Mouse (Mus musculus): Measurements from ENCODE around the gene Hecw2.
A peak's percentile ranks its signal among the peaks of the same experiment; 100 is the strongest.

The Hecw2 gene

DNA sequence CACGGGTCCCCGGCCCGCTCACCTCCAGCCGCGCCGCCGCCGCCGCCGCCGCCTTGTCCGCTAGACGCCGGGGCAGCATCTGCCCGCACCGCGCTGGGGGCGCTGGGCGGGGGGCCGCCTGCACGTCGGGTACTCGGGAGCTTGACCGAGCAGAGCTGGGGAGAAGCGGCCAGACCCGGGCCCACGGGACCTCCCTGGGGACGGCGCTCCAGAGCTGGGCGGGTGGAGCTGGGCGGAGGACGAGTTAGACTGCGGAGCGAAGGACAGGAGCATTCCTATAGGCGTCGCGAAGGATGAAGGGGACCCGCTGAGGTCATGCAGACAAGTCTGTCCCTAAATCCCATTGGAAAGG is at the start of gene Hecw2:
Hecw2 (minus strand) TSS at position 215 of the 352 bp plus-strand sequence.
- peak in 1 of 2 experiments; percentile 77 for DNase-seq

DNA sequence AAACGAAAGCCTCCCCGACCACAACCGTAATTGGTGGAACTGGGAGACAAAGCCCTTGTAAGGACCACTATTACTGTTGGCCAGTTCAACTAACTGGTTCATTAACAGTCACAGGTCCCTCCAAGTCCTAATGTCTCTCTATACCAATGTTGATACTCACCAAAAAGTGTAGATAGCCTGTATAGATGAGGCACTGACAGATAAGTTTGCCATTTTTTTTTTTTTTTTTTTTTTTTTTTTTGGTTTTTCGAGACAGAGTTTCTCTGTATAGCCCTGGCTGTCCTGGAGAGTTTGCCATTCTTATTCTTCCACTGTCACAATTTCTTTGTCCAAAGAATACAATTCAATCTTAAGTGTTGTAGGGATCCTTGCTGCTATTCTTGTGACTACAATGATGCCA is 47.8 kb upstream of the Hecw2 start:
- no peak for DNase-seq

DNA sequence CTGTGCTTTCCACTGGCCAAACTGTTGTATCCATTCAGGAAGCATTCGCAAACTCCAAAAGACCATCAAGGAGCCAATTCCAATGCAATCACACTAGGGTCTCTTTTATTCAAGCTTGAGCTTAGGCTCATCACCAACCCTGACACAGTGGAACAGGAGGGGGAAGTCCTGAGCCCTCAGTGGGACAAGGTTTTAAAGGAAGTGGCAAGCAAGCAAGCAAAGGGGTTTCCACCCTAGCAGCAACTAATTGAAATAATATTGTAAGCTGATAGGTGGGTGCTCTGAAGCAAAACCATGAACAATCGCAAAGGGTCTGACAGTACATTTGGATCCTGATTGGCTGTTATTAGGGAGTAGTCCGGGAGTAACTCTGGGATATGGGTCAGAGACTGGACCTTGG is 25.3 kb upstream of the Hecw2 start:
- no peak for DNase-seq

DNA sequence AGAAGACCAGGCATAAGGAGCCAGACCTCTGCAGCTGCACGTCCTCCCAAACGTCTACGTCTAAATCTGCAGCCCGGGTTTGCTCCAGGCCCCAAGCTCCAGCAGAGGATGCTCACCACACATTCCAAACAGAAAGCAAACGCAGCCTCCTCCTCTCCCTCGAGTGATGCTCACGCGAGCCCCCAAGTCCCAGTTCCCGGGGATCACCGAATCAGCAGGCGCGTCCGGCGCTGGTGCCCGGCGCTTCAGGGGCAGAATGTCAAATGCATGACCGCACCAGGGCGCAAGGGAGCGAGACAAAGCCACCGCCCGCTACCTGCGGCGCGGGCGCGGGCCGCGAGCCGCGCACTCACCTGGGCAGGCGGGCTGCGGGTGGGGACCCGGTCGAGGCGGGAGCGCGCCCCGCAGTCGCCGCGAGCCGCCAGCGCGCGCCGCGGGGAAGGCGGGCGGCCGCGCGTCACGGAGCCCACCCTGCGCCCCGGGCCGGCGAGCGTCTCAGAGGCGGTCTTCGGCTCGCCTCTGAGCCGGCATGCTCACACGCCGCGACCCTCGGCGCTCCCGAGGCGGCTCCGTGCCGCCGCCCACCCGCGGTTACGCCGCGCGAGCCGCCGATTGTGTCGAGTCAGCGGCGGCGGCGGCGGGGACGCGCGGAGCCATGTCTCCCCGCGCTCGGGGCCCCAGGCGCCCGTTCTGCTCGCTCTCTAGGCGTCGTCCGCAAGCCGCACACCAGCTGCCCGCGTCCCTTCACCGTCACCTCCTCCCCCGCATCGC is 600 bp downstream of the Hecw2 start:
- DNase-seq = peak; percentile 80 to 86

DNA sequence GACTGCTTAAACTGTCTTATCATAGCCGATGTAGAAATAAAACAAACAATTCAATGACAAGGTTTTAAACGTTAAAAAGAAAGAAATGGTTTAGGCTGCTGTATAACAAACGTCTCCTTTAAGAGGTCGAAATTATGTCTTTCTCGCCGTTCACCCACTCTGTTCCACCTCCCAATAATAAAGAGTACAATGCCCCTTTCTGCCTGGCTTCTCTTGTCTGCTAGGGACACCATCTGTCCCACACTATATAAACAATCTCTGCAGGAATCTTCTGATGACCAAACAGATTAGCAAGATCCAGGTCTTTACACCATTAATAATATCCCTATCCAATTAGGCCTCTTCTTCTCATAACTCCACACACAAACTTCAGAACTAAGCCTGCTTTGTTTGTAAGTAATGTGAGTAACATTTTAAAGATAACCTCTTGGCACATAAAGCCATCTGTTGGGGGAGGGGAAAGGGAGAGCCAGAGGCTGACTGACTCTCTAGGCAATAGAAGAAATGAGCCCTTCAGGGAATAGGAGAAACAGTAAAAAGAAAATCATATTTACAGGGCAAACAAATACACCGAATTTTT is 1.7 kb downstream of the Hecw2 start:
- DNase-seq = peak; percentile 19 to 34

DNA sequence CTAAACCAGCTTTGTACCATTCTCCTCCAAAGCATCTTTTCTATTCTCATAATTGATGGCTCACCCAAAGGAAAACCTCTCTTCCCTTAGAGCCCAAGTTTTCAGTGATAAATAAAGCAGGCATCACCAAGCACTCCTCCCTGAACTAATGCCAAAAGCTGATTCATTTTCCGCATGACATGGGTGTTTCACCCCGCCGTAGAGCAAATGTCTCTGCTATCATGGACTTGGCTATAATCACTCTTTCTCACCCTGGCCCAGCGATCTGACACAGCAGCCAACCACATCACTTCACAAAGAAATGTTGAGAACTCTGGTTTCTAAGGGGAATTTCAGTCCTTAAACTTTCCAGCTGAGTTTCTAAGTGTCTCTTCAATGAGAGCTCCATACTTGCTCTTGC is 7.4 kb downstream of the Hecw2 start:
- DNase-seq = peak in 1 of 2 experiments; percentile 28

DNA sequence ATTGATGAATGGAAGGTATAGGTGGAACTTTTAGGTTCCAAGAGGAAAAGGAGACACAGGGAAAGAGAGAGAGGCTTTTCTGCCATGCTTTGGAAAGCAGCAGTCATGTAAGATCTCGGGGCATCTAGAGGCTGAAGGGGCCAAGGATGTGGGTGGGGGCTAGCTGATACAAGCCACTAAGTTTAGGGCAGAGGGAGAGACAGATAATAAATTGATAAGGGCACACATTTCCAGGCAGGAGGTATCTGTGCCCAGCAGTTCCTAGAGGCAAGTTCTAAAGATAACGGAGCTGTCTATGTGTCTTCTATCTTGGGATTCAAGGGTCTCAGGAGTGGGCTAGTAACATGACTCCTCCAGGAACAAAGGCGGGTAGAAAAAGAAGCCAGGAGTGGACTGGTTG is 8.6 kb downstream of the Hecw2 start:
- no peak for DNase-seq

DNA sequence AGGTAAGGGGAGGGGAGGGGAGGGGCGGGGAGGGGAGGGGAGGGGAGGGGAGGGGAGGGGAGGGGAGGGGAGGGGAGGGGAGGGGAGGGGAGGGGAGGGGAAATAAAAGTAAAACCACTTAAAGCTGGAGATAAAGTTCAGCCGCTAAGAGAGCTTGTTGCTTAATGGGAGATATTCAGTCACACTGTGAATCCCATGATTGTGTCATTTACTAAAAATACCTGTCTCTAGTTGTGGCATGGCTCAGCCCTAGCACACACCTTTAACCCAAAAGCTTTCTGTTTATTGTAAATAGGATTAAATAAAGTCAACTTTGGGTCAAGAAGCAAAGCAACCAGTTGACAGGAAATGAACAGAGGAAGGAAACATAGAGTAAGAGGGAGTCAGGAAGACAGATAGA is 14.3 kb downstream of the Hecw2 start:
- no peak for DNase-seq

DNA sequence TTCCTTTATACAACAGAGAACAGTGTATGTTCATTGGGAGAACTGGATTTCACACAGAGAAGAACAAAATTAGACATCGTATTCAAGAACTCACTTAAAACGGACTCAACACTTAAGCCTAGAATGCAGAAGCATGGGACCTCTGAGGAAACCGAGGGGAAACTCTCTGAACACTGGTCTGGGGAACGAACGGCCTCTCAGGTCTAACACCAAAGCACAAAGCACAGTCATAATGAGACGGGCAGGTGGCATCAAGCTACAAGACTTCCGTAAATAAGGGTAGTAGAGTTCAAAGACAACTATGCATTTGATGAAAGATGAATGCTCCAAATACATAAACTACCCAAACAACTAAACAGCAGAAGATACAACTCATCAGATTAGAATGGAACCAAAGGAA is 15.8 kb downstream of the Hecw2 start:
- no peak for DNase-seq

DNA sequence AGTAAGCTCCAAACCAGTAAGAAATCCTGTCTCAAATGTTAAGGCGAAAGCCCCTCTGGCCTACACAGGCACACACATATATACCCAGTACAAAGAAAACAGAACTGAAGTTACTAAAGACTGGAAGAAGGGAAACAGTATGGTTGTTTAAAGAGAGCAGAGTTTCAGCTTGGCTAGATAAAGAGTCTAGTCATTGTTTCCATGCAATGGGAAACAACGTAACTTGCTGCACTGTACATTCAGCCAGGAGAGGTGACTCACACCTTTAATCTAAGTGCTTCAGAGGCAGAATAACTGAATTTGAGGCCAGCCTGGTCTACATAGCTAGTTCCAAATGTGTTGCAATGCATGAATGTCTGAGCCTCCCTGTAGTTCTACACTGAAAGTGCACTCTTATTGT is 18.4 kb downstream of the Hecw2 start:
- no peak for DNase-seq

DNA sequence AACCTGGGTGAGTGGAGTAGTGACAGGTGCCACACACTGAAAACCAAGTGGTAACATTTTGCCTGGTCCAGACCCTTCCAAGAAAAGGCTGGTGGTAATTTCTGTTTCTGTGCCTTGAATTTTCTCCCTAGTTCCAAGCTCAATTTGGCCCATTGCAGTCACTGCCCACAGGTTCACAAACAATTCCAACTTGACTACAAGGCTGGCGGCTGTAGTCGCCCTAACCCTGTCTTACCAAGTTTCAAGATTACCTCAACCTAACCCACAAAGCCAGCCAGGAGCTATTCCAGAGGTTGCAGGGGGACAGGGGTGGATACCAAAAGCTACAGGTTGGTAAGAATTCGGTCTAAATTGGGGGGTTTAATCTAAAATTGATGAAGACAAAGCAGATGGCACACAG is 27.0 kb downstream of the Hecw2 start:
- no peak for DNase-seq

DNA sequence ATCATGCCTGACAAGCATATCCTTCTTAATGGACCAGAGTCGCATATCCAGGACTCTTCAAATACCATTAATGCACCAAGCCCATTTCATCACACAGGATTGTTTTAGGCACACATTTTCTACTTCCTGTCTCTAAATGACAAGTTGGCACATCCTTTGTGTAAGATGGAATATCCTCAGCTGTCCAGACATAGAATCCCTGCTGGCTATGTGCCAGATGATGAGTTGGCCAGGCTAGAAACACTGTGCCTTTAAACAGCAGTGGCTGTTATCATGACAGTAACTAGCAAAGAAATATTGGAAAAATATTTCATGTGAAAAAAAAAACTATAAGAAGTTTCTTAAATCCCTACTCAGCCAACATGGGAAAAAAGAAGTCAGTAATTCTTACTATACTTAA is 35.4 kb downstream of the Hecw2 start:
- peak in 1 of 2 experiments; percentile 43 for DNase-seq

DNA sequence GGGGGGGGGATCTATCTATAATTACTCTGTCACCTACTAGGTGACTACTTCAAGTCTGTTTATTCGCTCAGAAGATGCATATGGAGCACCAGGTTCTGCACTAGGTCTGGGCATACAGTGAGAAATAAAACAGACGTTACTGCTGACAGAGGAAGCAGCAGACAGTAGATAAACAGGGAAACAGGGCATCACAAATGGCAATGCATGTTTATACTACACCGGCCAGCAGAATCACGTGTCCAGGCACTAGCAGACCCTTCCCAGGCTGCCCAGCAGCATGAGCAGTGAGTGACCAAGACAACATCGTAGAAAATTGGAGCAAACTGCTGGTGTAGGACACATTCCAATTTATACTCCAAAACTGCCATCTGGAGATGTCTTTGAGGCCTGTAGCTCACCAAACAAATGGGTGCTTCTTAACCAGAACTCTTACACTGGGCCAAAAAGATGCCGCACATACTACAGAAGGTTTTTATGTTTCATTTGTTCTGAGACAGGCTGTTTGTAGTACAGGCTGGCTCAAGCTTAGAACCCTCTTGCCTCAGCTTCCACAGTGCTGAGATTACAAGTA is 41.7 kb downstream of the Hecw2 start:
- DNase-seq = peak in 1 of 2 experiments; percentile 29

DNA sequence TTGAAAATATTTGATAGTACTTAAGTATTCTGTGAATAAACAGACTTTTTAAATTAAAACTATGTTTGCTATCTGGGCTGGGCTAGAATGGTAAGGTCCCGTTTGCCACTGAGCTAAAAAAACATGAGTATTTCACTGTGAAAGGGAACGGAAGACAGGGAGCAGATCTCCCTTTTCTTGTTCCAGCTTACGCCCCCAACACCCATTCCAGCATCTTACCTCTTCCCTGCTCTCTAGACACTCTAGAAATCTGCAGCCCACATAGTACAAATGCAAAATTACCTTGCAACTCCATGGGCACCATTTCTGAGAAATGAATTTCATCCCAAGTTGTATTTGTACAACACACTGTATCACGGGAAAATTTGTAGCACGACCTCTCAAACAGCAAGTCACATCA is 49.9 kb downstream of the Hecw2 start:
- DNase-seq = no peak

DNA sequence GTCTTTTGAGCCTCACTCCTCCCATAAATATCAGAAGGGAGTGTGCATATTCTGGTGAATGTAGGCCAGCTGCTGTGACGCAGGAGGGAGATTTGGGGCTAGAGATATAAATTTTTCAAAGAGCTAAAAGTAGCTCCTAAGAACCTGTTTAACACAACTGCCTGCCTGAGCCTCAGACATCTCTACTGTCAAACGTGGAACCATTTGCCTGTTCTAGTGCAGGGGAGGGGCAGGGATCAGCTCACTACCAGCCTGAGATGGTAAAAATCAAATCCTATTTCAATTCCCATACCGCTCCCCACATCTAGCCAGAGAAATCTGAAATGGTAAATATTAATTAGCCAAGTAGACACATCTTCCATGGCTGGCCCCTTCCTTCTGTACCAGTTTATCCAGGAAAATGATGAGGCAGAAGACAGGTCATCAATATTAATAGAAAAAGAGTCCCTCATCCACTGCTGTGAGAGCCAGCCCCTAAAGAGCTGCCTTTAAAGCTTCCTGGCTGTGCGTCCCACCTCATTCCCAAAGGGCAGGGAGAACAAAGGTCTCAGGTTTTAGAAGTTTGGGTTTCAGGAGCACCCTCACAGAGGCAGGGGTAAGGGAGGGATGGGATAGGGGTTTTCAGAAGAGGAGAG is 61.0 kb downstream of the Hecw2 start:
- DNase-seq = no peak

DNA sequence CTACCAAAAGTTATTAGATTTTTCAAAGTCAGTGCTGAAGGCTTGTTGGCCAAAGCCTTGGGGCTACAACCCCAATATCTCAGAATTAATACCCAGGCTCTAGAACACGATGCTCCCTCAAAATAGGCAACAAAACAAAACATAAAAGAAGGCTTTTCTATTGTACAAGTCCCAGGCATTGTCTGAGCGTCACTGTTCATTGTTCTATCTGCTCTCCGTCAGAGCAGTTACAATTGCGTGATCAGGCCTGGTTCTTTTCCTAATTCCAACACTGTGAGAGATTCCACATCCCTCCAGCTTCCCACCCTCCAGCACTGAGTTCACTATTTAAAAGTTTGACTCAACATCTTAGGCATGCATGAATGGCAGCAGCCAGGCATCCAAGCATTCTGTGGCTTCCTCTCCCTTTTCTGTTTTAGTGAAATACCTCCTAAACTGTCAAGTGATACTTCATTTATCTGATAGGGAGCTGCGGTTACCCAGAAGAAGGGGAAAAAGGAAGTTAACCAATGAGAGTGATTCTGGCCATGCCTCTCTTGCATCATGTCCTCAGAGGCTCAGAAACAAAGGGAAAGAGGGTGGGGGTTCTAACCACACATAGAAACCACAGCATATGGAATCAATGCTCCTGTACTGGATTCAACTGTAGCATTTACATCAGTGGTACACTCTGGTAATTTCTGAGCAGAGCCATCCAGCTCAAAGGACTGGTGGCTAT is 66.1 kb downstream of the Hecw2 start:
- DNase-seq = no peak

DNA sequence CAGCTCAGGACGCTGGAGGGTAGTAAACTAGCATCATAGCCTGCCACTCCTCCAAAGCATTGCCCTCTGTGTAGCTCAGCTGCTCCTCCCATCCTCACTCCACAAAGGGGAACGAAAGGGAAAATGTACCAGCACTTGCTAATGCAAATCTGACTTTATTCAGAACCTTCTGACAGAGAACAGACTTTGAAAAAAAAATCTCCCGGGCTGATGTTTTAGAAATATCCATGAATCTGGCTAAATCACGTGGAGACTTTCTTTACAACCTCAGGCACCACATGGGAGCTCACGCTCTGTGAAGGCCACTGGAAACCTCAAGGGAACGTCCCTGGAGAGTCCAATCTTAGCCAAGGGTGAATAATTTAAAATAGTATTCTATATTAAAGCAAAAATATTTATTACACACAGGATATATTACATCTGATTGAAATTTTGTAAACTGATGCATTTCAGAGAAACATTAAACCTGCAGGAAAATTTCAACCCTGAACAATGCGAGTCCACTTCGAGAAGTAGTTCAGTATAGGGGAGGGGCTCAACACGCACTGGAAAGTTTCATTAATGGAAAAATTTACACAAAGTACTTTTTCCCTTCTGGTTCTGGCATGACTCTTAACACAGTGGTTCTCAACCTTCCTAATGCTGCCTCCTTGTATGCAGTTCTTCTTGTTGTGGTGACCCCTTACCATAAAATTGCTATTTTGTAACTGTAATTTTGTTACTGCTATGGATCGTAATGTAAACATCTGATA is 67.8 kb downstream of the Hecw2 start:
- DNase-seq = no peak

DNA sequence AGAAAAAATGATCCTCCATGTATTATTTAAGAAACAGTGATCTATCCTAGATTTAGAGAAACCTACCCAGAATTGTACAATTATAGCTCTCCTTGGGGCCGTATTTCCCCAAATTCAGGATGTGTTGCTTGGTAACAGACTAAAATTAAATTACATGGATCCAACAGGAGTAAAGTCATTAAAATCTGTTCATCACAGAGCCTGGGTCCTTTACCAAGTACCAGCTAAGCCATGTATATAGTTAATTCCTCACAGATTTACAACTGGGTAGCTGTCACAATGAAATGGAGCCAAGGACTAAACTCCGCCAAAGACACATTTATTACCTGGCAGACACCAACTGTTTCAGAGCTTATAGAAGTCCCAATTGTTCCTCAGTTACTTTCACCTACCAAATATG is 72.4 kb downstream of the Hecw2 start:
- no peak for DNase-seq

DNA sequence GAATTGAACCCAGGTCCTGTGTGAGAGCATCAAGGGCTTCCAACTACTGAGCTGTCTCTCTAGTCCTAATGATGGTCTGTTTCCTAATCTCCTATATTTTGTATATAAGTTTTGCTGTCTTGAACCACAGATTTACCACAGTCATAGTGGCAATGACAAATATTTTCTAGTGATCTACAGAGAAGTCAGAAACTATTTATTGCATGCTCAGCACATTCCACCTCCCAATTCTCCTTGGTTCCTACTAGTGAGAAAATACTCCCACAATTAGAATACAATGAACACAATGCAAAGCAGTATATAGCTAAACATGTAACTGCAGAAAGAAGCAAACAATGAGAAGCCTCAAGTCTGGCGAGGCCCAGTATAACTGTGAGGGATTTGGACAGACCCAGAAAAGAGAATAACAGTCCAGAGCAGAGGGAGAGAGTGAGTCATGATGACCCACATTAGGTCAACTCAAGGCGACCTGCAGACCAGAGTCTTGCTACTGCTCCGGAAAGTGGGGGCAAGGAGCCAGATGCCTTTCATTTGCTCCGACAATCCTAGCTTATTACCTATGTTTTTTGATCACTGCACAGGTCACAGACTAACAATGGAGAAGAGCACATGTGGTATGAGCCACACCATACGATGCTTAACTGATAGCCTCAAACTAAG is 73.8 kb downstream of the Hecw2 start:
- DNase-seq = no peak

DNA sequence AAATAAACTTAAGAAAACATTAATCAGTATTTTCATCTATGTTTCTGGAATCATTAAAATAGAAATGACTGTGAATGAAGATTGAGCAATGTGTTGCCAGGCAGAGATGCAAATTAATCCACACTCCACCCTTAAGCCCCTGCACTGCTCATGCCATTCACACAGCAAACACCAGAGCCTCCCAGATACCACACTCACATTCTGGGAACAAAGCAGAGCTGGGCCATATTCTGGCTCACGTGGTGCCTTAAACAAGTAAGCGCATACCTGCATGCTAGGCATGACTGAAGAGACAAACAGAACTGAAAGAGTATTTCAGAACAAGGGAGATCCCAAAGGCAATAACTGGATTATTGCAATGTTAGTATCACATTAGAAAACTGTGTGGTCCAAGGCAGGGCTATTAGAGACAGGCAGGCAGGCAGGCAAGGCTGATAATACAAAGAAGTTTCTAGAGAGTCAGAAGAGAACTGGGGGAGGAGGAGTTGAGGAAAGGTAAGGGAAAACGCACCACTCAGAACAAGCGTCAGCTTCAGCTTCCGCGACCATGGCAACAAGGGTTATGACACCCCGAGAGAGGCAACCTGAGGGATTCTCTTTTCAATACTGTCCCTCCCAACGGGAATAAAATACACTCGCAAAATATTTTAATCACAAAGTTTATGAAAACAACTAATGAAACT is 75.2 kb downstream of the Hecw2 start:
- DNase-seq = no peak

DNA sequence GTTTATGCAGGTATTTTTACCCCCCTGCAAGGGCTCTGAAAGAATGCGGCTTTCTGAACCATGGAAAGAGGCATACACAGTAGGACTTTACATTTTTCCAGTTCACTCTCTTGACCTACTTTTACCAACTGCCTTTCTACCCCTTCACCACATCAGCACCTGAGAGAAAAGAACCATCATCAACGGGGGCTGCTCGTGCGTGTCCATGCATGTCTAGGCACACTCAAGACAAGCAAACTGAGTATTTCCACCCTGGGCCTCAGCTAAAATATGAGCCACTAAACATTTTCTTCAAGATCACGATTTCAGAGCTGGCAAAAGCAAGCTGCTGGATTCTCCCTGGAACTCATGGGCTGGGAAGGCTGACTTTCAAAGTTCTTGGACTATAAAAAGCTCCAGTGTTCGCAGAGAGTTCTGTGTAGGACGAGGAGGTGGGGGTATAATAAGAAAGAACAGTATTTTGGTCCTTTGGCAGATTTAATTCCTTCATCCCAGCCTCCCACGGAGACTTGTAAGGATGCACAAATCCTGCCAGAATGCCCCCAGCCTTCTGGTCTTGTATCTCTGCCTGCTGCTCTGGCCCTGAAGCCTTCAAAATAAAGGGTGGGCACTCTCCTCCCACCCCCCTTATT is 76.5 kb downstream of the Hecw2 start:
- DNase-seq = peak in 1 of 2 experiments; percentile 35
